Mouse (Mus musculus) left cerebral cortex, postnatal 10 days (tissue): ENCODE results near the gene Nabp2. TPM values are rescaled to one million over a fixed set of nuclear protein-coding genes. Genes with fewer than 3 reads are reported as not detected.

ENCODE experiments used
- DNase-seq, 2 experiments: peaks; one replicate each; pipeline ENCODE4 v3.0.0; 2021 to 2022; ENCODE audit warnings: low spot score in 2 of 2, mixed read lengths in 1 of 2; ENCODE audit errors: extremely low spot score in 1 of 2
- intact Hi-C: fragments of 180-260 bp; cut with DNase I; formaldehyde crosslinking; loops from one replicate; pipeline ENCODE4 v1.15.1; 2025
- total RNA-seq, 2 experiments: library from RNA; stranded (reverse); gene quantifications; 2 replicates each; pipeline ENCODE4 v1.2.3; 2021

Gene Nabp2
- total RNA-seq, 2 experiments from 2014 or later, result 88.5 to 93.8 TPM

DNA sequence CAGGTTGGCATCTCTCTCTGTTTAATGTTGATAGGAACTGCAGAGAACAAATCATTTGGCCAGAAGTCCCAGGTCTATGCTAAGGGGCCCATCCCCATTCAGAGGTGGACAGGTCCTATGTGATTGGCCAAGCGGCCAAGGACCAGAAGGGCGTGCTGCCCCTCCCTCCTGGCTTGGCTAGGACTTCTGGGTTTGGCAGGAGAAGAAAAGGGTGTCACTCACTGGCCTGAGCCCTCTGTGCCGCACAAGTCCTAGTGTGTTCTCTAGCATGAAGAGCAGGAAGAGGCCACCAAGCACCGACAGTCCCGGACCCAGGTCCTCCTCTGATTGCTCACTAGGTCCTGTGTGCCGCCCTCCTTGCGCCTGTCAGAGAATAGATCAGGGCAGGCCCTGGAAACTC, 13.8 kb downstream of the Nabp2 start:
- DNase-seq, result no peak
- intact Hi-C loops, result no loop called here

DNA sequence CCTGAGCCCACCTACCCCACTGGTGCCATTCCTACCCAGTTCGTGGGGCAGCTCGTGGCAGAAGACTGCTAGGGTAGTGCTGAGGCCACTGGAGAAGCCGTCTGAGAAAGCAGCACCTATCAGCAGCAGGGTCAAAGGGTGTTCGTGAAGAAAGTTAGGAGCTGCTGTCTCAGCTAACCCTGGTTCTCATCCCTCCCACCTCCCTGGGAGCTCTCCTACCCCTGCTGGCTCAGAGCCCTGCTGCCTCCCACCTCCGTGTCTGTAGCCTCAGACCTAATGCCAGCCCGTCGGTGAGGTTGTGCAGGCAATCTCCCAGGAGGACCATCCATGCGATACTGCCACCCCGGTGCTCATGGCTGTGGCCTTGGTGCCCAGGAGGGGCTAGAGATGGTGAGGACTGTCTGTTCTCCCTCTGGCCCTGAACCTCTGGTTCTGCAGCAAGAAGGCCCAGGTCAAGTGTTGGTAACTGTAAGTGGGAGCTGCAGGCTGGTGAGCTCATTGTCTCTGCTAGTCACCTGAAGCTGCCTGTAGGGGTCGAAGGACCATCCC, 14.5 kb downstream of the Nabp2 start:
- intact Hi-C loops, result no loop called here
- no peak for DNase-seq

DNA sequence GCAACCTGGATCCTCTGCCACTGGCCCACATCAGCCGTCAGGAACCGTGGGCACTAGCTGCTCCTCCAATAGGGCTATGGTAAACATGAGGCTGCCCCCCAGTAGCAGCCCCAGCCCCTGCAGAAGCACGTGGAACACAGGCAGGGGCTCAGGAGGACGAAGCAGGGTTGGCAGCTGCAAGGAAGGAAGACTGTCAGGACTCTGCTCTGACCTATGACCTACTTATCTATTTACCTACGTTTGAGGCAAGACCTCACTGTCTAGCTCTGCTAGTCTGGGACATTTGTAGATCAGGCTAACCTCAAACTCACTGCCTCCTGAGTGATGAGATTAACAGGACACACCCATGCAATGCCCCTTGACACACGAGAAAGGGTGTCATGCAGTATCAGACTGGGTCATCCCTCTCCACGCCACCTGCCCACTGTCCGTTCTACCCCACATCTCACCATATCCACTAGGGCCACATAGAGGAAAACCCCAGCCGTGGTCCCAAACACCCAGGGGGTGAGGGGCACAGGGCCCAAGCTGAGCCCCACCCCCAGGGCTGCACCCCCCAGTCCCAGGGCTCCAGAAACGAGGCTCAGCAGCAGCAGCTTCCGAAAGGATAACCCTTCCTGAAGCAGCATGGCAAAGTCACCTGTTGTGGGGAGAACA, 15.1 kb downstream of the Nabp2 start:
- DNase-seq, result no peak
- intact Hi-C loops, result no loop called here

DNA sequence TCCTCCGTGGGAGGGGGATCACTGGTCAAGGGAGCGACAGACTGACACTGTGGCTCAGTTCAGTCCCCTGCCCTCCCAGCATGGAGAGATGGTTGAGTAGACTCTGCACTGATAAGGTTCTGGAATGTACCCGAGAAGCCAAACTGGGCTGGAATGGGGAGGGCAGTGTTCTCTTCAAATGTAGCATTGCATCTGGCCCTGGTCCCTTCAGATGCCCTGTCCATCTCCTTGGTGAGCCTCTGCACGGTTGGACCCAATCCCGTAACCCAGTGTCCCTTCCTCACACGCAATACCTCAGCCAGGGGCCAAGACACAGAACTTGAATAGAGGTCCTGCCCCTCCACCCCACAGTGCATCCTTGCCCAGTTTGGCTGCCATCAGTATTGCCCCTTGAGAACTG, 19.4 kb downstream of the Nabp2 start:
- intact Hi-C loops, result no loop called here

DNA sequence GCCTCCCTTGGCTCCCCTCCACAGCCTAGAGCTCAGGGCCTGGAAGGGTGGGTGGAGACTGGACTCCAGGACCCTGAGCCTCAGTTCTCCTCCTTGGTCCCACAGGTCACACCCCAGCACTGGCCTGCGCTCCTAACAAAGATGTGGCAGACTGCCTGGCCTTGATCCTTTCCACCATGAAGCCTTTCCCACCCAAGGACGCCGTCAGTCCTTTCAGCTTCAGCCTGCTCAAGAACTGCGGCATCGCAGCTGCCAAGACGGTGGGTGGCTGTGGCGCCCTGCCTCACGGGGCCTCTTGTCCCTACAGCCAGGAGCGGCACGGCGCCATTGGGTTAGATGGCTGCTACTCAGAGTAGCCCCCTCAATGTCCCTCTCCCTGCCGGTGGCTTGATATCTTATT, 20.9 kb downstream of the Nabp2 start:
- DNase-seq, result peak in 1 of 2 experiments; percentile 37
- intact Hi-C loops, result no loop called here

More for the DNA sequence above, 19.4 kb downstream of the Nabp2 start:
- no peak for DNase-seq

DNA sequence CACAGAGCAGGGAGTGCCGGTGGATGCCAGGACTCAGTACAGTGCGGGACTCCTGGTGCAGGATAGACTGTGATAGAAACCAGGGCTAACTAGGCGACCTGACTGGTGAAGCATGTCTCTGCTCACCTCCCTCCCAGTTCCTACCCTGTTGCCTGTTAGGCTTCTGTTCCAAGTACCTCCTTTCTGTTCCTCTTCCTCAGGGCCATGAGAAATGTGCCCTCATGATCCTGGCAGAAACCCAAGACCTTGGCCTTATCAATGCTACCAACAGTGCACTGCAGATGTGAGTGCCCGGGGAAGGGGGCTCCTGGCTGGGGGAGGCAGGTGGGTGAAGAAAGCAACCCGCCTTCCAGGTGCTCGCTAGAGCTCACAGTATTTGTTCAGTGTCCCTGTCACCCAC, 21.7 kb downstream of the Nabp2 start:
- no peak for DNase-seq
- intact Hi-C loops, result no loop called here

DNA sequence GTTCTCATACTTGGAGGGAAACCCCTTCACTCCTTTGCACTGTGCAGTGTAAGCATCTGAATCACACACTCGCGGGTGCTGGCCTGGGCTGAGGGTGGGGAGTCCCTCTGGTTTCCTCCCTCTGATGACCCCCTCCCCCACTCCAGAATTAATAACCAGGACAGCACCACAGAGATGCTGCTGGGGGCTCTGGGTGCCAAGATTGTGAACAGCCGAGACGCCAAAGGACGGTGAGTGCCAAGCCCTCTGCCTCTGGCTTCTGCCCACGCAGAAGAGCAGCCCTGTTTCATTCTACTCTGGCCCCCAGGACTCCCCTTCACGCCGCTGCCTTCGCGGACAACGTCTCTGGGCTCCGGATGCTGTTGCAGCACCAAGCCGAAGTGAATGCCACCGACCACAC, 22.4 kb downstream of the Nabp2 start:
- intact Hi-C loops, result no loop called here
- peak in 1 of 2 experiments; percentile 26 for DNase-seq

DNA sequence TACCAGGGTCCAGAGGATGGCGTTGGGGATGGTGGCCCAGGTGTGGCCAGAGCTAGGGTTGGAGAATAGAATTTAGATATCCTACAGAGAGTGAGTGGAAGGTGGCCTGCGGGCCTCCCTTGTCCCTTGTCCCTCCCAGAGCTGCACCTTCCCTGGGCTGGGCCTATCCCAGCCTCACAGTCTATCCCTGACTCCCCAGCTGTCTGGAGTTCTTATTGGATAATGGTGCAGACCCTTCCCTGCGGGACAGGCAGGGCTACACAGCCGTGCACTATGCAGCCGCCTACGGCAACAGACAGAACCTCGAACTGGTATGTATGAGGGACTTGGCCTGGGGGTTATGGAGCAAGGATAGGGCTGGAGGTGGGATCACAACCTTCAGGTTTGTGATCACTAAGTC, 25.4 kb downstream of the Nabp2 start:
- peak in 1 of 2 experiments; percentile 13 for DNase-seq
- intact Hi-C loops, result no loop called here

DNA sequence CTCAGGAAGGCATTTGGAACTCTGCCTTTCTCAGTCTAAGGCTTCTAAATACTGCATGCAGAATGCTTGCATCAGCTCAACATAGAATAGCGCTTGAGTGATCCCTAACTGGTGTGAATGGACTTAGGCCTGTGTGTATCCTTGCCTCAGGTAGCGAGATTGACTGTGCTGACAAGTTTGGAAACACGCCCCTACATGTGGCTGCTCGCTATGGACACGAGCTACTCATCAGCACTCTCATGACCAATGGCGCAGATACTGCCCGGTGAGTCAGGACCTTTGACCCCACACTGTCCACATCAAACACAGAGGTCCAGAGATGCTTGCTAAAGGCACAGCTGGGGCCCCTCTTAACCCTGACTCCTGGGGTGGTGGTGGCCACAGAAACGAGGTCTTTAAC, 28.8 kb downstream of the Nabp2 start:
- peak in 1 of 2 experiments; percentile 11 for DNase-seq
- intact Hi-C loops, result no loop called here

DNA sequence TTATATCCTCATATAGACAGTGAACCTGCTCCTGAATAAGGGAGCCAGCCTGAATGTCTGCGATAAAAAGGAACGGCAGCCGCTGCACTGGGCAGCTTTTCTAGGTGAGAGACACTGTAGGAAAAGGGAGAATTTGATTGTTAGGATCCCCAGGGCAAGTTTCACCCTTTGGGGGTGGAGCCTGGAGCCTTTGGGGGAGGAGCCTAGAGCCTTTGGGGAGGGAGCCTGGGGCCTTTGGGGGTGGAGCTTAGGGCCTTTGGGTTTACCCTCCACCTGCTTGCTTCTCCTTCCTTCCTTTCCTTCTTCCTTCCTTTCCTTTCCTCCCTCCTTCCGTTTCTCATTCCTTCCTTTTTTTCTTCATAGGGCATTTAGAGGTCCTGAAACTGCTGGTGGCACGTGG, 30.7 kb downstream of the Nabp2 start:
- intact Hi-C loops, result no loop called here
- DNase-seq, result peak in 1 of 2 experiments; percentile 21

DNA sequence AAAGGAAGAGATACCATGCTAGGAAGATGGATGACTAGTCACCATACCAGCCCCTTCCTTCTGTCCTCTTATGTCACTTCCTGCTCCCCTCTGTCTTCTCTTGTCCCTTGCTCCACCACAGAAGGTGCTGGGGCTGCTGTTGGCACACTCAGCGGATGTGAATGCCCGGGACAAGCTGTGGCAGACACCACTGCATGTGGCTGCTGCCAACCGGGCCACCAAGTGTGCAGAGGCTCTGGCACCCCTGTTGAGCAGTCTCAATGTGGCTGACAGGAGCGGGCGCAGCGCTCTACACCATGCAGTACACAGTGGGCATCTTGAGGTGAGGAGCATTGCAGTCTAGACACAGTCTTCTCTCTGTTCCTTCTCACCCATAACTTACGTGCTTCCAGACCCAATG, 32.0 kb downstream of the Nabp2 start:
- peak in 1 of 2 experiments; percentile 41 for DNase-seq
- intact Hi-C loops, result loop anchor here (5.0 kb wide), 1 partner anchor 78 kb away; the partner anchor contains the start of gene Smarcc2

DNA sequence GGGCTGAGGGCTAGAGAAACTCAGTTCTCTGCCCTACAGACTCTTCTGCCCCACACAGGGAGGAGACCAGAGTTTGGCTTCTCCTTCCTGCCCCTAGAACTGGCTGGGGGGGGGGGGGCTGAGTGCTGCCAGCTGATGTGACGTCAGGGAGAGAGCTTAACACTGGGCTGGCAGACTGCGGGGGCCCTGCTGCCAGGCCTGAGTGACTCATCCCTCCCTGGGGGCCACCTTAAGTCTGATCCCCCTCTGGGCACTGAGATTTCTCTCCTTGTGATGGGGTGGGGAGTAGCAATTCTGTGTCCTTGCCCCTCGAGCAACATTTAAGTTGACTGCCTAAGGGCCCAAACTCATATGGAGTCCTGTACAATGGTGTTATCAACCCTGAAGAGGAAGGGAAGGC, 32.8 kb downstream of the Nabp2 start:
- peak in 1 of 2 experiments; percentile 32 for DNase-seq
- intact Hi-C loops, result loop anchor here (5.0 kb wide), 1 partner anchor 79 kb away; the partner anchor contains the start of gene Smarcc2

DNA sequence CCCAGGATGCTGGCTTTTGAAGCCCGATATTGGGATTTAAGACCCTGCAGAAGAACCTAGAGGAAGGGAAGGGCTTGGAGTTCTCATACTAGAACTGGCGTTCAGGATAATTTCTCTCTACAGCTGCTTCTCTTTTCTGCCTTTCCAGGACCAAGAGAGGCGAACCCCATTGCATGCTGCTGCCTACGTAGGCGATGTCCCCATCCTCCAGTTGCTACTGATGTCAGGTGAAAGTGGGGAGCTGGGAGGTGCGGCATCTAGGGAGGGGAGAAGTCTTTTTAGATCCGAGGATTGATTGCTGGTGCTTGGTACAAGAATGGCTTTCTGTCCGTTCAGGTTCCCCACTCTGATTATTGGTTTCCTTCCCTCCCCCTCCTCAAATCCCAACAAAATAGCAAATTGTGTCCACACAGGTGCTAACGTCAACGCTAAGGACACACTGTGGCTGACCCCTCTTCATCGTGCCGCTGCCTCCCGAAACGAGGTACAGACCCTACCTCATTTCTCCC, 33.3 kb downstream of the Nabp2 start:
- intact Hi-C loops, result loop anchor here (5.0 kb wide), 1 partner anchor 79 kb away; the partner anchor contains the start of gene Smarcc2
- DNase-seq, result no peak

DNA sequence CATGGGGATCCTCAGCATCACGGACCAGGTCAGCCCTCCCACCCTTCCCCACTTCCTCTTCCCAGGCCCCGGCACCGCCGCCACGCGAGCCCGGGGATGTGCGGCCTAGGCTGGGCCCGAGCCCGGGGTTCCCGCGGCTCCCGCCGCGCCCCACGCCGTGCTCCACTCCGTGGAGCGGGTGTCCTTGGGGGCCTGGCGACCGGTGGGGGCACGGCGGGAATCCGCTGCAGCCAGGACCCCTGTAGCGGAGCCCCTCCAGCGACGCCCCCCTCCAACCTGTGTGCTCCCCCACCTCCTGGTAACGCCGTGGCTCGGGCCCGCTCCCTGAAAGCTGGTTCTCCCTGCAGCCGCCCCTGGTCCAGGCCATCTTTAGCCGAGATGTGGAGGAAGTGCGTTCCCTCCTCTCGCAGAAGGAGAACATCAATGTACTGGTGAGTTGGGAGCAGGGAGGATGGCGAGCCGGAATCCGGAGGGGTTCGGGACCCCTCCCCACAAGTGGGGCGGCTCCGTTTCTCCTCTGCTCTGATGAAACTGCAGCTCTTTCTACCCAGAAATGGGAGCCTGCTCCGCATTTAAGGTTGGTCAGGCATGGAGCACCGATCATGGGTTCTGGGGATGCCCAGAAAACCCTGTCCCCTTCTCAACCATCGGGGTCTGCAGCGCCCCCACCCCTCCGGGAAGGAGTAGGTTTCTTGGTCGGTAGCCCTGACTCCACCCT, 33.9 kb downstream of the Nabp2 start:
- intact Hi-C loops, result loop anchor here (5.0 kb wide), 1 partner anchor 80 kb away; the partner anchor contains the start of gene Smarcc2
- peak; percentile 34 to 73 for DNase-seq

DNA sequence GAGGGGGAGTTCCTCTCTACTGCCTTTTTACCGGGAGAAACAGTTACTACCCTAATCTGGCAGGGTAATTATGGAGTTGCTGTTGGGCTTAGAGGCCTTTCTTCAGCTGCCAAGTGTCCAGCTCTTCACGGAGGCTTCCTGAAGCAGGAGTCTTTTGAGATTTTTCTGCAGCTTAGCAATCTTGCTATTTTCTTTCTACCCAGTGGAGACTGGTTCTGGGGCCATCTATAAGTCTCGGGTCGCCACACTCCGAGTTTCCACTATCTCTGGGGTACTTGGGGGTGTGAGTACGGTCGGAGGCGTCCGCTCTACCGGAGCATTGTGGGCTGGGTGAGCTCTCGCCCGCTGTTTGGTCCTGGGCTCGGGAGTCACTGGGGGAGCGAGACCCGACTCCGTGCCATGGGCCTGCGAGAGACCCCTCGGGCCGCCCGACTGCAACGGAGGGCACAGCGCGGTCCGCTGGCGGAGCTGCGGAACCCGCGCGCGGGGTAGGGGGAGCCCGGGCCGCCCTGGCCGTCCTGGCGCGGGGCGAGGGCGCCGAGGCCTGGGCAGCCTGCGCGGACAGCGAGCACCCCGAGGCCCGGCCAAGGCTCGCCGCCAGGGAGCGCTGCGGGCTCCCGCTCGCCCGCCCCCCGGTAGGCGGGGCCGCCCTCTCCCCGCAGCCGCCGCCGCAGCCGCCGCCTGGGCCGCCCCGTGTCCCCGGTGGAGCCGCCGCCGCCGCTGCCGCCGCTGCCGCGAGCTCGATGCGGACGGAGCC, 34.7 kb downstream of the Nabp2 start, which contains the start of gene Ankrd52:
Gene Ankrd52, plus strand, starts transcription at position 661 of the 757 bp plus-strand sequence.
- intact Hi-C loops, result loop anchor here (5.0 kb wide), 1 partner anchor 81 kb away; the partner anchor contains the start of gene Smarcc2
- peak; percentile 45 to 92 for DNase-seq

DNA sequence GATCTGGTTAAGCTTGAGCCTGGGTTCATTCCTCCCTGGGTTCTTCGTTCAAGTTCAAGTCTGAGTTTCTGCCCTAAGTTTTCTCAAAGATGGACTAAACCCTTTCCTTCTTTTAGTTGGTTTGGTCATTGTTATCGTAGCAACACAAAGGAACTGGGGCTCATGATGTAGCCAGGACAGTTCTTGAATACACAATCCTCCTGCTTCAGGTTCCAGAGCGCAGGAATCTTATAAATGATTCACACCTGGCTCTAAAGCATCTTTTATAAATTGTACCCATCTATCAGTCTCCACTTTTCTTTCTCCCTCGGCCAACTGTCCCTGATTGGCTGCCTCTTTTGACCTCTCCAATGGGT, 35.2 kb downstream of the Nabp2 start:
- intact Hi-C loops, result loop anchor here (5.0 kb wide), 1 partner anchor 81 kb away; the partner anchor contains the start of gene Smarcc2
- no peak for DNase-seq

DNA sequence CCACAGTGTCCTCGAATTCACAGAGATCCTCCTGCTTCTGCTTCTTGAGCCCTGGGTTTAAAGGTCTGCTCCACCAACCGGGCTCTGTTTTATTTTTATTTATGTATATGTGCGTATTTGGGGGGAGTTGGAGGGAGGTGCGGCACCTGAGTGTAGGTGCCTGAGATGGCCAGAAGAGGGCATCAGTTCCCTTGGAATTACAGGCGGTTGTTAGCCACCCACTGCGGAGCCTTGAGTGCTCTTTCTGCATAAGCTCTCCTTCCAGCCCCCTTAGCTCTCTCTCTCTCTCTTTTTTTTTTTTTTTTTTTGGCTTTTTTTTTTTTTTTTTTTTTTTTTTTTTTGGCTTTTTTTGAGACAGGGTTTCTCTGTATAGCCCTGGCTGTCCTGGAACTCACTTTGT, 36.9 kb downstream of the Nabp2 start:
- intact Hi-C loops, result no loop called here
- DNase-seq, result no peak

DNA sequence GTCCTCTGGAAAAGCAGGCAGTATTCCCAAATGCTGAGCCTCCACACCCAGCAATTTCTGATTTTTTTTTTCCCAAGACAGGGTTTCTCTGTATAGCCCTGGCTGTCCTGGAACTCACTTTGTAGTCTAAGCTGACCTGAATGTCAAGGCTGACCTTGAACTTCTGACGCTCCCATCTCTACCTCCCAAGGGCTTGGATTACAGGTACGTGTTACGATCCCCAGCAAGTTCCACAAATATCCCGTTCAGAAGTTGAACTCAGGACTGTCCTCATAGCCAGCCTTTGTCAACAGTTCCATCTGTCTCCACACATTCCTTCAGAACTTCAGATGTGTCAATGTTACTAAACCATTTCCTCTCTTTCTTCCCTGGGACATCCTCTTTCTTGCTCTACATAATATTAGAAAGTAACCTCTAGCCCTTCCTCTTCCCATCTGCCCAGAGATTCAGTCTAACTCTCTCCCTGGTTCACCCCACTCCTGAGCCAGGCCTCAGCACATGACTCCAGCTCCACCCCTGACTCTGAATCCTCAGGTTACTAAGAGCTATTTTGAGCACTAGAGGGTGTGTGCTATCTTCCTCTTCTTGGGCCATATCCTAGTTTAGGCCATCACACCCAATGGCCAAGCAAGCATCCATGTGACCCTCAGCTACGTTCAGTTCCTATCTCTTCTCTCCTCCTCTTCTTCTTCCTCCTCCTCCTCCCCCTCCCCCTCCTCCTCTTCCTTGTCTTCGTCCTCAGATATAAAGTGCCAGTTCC, 38.1 kb downstream of the Nabp2 start:
- intact Hi-C loops, result no loop called here

More for the DNA sequence above, 38.1 kb downstream of the Nabp2 start:
- no peak for DNase-seq
